Mouse (Mus musculus) liver, embryonic 13.5 days (tissue): ENCODE data around the gene Ide. TPM values are rescaled to one million over a fixed set of nuclear protein-coding genes. Genes with fewer than 3 reads are reported as not detected.

Experiments used
- ATAC-seq: fragments of 200-750 bp; cut with Nextera tagmentation; 2 replicates; pipeline ENCODE4 v1.8.0; 2017; ENCODE audit warnings: low read depth, mild to moderate bottlenecking, moderate number of reproducible peaks, moderate library complexity
- DNase-seq: peaks from one replicate; pipeline ENCODE4 v3.0.0; 2022
- H3K27ac ChIP-seq: fragments of 300-500 bp; sonication (generic); 2 replicates; pipeline ENCODE4 v1.5.1; 2015; ENCODE audit warnings: moderate library complexity, mild to moderate bottlenecking, inconsistent platforms
- H3K27me3 ChIP-seq: fragments of 300-500 bp; sonication (generic); 2 replicates; pipeline ENCODE4 v1.6.1; 2015; ENCODE audit warnings: mild to moderate bottlenecking, inconsistent platforms
- H3K36me3 ChIP-seq: fragments of 300-500 bp; sonication (generic); 2 replicates; pipeline ENCODE4 v1.6.1; 2015; ENCODE audit warnings: mild to moderate bottlenecking, inconsistent platforms
- H3K4me1 ChIP-seq: fragments of 300-500 bp; sonication (generic); replicated peaks from 2 replicates; pipeline ENCODE4 v1.6.1; 2015; ENCODE audit warnings: inconsistent platforms
- H3K4me2 ChIP-seq: fragments of 300-500 bp; sonication (generic); 2 replicates; pipeline ENCODE4 v1.6.1; 2015; ENCODE audit warnings: inconsistent platforms, mild to moderate bottlenecking, moderate library complexity
- H3K4me3 ChIP-seq: fragments of 300-500 bp; sonication (generic); replicated peaks from 2 replicates; pipeline ENCODE4 v1.5.1; 2015; ENCODE audit warnings: mild to moderate bottlenecking, inconsistent platforms
- H3K9ac ChIP-seq: fragments of 300-500 bp; sonication (generic); 2 replicates; pipeline ENCODE4 v1.6.1; 2015; ENCODE audit warnings: mild to moderate bottlenecking, inconsistent platforms
- H3K9me3 ChIP-seq: fragments of 300-500 bp; sonication (generic); replicated peaks from 2 replicates; pipeline ENCODE4 v1.6.1; 2016; ENCODE audit warnings: inconsistent platforms
- WGBS: fragments of 180-500 bp; shearing (Covaris S2); methylation state at CpG from one replicate; pipeline ENCODE4 v1.1.7; 2015; ENCODE audit not compliant: insufficient replicate concordance; 5-methylcytosine and 5-hydroxymethylcytosine counted together
- polyA plus RNA-seq: library from polyadenylated mRNA; unstranded; fragments of >200 nt; fragmentation: Nextera tagmentation; extraction: Ambion mirVana; gene quantifications from 2 replicates; pipeline ENCODE4 v1.2.1, GENCODE M21; 2015

Gene Ide
- polyA plus RNA-seq, 1 experiment from 2014 or later, result 31.1 TPM

DNA sequence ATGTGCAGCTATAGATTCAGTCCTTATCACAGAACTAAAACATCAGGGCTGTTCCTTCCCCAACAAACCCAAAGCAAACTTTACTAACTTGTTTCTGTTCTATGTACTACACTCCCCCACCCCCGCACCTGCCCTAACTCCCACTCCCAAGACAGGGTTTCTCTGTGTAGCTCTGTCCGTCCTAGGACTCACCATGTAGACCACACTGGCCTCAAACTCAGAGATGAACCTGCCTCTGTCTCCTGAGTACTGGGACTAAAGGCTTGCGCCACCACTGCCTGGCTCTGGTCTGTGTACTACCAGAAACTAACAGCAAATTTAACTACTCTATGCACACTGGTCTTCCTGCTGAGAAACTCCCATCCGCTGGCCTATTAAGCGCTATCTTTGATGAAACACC is 32.8 kb downstream of the Ide start:
- Histone ChIP-seq H3K27me3 (no peaks in the 10 kb centered on the region), H3K9ac (no peak overlapping the region), H3K27ac (no peak overlapping the region), H3K4me3 (no peak overlapping the region), H3K9me3 (no peaks in the 10 kb centered on the region), H3K4me1 (no peaks in the 10 kb centered on the region), H3K4me2 (no peak overlapping the region), H3K36me3 (peaks cover 39% of the 10 kb centered on the region)
- ATAC-seq (no peak), DNase-seq (no peak)
- WGBS, result 78% methylated on average over 5 of the region's 5 CpGs

DNA sequence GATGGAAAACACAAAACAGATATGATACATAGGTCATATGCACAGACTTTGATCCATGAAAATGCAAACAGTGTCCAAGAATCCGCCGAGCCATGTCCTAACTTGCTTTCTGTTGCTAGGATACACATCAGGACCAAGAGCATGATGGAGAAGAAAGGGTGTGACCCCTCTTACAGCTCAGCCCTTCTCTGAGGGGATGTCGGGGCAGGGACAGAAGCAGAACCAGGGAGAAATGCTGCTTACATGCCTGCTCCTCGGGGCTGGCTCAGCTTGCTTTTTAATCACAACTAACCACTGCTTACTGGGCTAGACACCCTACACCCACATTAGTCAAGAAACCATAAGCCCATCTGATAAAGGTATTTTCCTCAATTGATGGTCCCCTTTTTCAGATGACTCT is 33.6 kb downstream of the Ide start:
- no peaks in the 10 kb centered on the region for H3K9me3 ChIP-seq
- H3K27me3 ChIP-seq, result no peaks in the 10 kb centered on the region
- no peak overlapping the region for H3K4me2 ChIP-seq
- peaks cover 33% of the 10 kb centered on the region for H3K36me3 ChIP-seq
- no peak overlapping the region for H3K9ac ChIP-seq
- H3K4me1 ChIP-seq, result no peaks in the 10 kb centered on the region
- no peak overlapping the region for H3K4me3 ChIP-seq
- H3K27ac ChIP-seq, result no peak overlapping the region
- whole genome bisulfite sequencing, result 87% methylated on average over 4 of the region's 4 CpGs
- ATAC-seq (no peak), DNase-seq (no peak)

DNA sequence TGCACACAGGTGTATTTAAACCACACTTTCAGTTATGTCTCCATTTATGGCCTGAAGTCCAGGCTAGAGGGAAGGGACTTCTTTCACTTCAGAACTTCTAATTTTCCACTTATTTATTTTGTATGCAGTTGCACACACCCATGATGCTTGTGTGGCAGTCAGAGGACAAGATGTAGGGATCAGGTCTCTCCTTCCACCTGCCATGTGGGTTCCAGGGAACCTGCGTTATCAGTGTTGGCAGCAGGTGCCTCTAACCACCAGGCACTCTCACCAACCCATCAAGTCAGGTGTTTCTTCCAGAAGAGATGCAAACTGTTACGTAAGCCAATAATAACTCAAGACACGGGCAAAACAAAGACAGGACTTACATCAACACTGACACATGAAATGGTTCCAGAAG is 35.9 kb downstream of the Ide start:
- no peak for ATAC-seq
- 84% methylated on average over 3 of the region's 3 CpGs for WGBS
- no peak for DNase-seq

DNA sequence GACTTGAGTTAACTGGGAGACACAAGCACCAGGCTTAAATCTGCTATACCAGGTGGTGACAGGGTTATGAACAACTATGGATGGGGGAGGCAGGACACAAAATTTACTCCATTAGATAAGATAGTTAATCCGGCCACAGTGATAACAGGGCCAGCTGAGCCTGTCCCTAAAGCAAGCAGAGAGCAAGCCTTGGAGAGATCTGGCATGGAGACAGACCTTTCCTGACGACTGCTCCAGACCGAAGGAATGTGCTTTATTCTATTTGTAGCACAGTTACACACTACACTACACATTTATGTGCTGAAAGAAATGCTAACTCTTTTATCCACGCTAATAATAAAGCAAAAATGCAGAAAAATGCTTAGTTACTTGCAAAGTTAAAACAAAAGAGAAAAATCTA is 46.0 kb downstream of the Ide start:
- Histone ChIP-seq H3K4me1 (no peaks in the 10 kb centered on the region), H3K36me3 (peaks cover 18% of the 10 kb centered on the region), H3K4me2 (no peak overlapping the region), H3K9me3 (no peaks in the 10 kb centered on the region), H3K4me3 (no peak overlapping the region), H3K9ac (no peak overlapping the region), H3K27me3 (no peaks in the 10 kb centered on the region), H3K27ac (no peak overlapping the region)
- WGBS, result 68% methylated on average over 4 of the region's 4 CpGs
- DNase-seq (no peak), ATAC-seq (no peak)

More for the DNA sequence above, 35.9 kb downstream of the Ide start:
- Histone ChIP-seq H3K4me3 (no peak overlapping the region), H3K27me3 (no peaks in the 10 kb centered on the region), H3K9ac (no peak overlapping the region), H3K4me1 (no peaks in the 10 kb centered on the region), H3K27ac (no peak overlapping the region), H3K4me2 (no peak overlapping the region), H3K36me3 (peaks cover 25% of the 10 kb centered on the region), H3K9me3 (no peaks in the 10 kb centered on the region)

DNA sequence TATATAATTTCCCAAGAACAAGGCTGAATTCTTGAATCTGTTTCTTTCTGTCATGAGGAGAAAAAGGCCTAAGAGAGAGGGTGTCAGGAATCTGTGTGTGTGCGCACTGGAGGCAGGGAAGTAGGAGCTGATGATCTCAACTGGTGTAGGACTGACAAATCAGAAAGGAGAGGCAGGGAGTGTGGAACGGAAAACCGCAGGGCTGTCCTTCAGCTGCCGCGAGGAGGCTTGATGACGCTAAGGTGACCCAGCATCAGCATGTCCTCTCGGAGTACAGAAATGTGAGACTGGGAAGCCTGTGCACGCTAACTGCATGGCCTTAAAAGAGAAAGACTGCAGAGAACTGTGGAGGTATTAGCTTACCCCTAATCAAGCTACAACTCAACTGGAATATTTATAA is 46.7 kb downstream of the Ide start:
- H3K27ac ChIP-seq, result no peak overlapping the region
- H3K9me3 ChIP-seq, result no peaks in the 10 kb centered on the region
- ATAC-seq (no peak), DNase-seq (no peak)
- no peaks in the 10 kb centered on the region for H3K27me3 ChIP-seq
- peaks cover 13% of the 10 kb centered on the region for H3K36me3 ChIP-seq
- no peaks in the 10 kb centered on the region for H3K4me1 ChIP-seq
- H3K9ac ChIP-seq, result no peak overlapping the region
- no peak overlapping the region for H3K4me3 ChIP-seq
- no peak overlapping the region for H3K4me2 ChIP-seq
- WGBS, result 75% methylated on average over 8 of the region's 8 CpGs

DNA sequence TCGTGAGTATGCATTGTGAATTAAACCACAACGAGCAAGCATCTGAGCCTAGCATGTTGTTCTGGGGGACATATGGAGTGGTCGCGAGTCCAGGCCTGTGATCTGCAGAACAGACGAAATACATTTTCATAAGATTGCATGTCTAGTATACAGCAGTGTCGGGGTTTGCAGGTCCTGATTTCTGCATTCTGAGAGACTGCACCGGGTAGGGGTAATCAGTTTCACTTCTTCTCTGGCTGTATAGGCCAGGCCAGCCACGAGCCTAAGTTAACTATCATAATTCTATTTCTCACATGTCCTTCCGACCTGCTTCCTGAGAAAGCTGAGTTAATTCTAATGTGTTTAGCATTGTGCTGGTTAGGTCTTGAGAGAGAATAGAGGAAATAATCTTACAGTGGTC is 52.9 kb downstream of the Ide start:
- no peak overlapping the region for H3K9ac ChIP-seq
- ATAC-seq, result no peak
- H3K4me3 ChIP-seq, result no peak overlapping the region
- H3K4me1 ChIP-seq, result no peaks in the 10 kb centered on the region
- H3K27me3 ChIP-seq, result no peaks in the 10 kb centered on the region
- no peaks in the 10 kb centered on the region for H3K9me3 ChIP-seq
- 82% methylated on average over 9 of the region's 9 CpGs for WGBS
- no peak overlapping the region for H3K4me2 ChIP-seq
- DNase-seq, result no peak
- H3K27ac ChIP-seq, result no peak overlapping the region
- peaks cover 57% of the 10 kb centered on the region for H3K36me3 ChIP-seq

DNA sequence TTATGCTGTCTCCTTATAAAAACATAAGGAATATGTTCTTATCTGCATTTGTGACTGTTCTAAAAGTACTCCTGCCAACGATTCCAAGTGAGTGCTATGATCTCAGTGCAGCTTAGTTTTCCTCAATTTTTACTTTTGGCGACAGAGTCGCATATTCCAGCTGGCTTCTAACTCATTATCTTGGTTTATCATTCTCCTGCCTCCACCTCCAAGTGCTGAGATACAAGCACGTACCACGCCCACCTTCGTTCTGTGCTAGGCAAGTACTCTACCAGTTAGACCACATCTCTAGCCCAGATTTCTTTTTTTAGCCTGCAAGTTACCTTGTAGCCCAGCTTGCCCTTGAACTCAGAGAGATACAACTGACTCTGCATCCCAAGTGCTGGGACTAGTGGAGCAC is 54.5 kb downstream of the Ide start:
- 62% methylated on average over 6 of the region's 6 CpGs for WGBS
- Histone ChIP-seq H3K9ac (no peak overlapping the region), H3K27me3 (no peaks in the 10 kb centered on the region), H3K27ac (no peak overlapping the region), H3K4me3 (no peak overlapping the region), H3K36me3 (peaks cover 73% of the 10 kb centered on the region), H3K9me3 (no peaks in the 10 kb centered on the region), H3K4me1 (no peaks in the 10 kb centered on the region), H3K4me2 (no peak overlapping the region)
- ATAC-seq (no peak), DNase-seq (no peak)

DNA sequence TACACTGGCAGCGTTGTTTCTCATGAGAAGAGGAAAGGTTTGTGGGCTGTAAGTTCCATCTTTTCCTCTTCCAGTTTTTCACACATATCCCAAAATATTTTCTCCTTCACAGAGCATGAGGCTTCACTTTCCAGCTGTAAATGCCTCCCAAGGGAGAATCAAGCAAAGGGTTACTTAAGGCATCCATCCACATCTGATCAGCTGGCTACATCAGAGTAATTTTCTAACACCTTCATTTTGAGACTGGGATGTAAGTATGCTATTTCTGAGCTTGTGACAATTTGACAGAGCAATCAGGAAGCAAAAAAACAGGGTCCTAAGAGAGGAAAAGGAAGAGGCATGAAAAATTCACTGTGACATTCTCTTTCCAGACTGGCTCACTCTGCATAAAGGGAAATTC is 55.9 kb downstream of the Ide start:
- Histone ChIP-seq H3K27ac (no peak overlapping the region), H3K4me3 (no peak overlapping the region), H3K9me3 (no peaks in the 10 kb centered on the region), H3K27me3 (no peaks in the 10 kb centered on the region), H3K4me1 (no peaks in the 10 kb centered on the region), H3K36me3 (peaks cover 80% of the 10 kb centered on the region), H3K4me2 (no peak overlapping the region), H3K9ac (no peak overlapping the region)
- 93% methylated on average over 1 of the region's 1 CpGs for WGBS
- ATAC-seq (no peak), DNase-seq (no peak)

DNA sequence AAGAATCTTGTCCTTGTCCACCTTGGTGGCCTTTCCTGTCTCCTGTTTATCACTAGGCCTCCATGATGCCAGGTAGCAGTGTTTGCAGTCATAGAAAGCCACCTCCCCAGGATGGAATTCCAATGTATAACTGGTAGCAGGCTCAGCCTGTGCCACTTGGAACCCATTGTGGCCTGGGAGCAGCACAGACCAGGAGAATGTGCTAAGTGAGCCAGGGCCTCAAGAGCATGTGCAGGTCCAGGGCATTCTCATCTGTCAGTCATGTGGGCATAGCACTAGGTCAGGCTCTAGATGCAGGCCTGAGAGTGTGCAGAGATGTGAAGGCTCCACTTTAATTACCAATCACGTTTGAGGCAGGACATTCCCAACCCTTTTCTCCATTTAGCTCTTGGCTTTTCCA is 58.5 kb downstream of the Ide start:
- Histone ChIP-seq H3K27me3 (no peaks in the 10 kb centered on the region), H3K36me3 (peaks cover 83% of the 10 kb centered on the region), H3K27ac (no peak overlapping the region), H3K4me1 (no peaks in the 10 kb centered on the region), H3K4me2 (no peak overlapping the region), H3K4me3 (no peak overlapping the region), H3K9me3 (no peaks in the 10 kb centered on the region), H3K9ac (no peak overlapping the region)
- WGBS, result 79% methylated on average over 1 of the region's 1 CpGs
- DNase-seq (no peak), ATAC-seq (no peak)

DNA sequence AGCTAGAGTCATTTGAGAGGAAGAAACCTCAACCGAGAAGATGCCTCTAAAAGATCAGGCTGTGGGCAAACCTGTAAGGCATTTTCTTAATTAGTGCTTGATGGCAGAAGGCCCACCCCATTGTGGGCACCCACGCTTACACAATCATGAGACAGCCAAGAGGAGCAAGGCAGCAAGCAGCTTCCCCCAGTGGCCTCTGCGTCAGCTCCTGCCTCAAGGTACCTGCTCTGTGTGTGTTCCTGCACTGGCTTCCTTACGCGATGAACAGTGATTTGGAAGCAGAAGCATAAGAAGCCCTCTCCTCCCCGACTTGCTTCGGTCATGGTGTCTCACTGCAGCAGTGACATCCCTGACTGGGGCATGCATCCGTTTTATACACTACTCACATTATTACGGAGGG is 62.1 kb downstream of the Ide start:
- no peak overlapping the region for H3K4me3 ChIP-seq
- no peak overlapping the region for H3K4me2 ChIP-seq
- H3K9ac ChIP-seq, result no peak overlapping the region
- DNase-seq, result no peak
- H3K4me1 ChIP-seq, result no peaks in the 10 kb centered on the region
- WGBS, result 85% methylated on average over 9 of the region's 9 CpGs
- H3K27ac ChIP-seq, result no peak overlapping the region
- H3K9me3 ChIP-seq, result no peaks in the 10 kb centered on the region
- peaks cover 62% of the 10 kb centered on the region for H3K36me3 ChIP-seq
- H3K27me3 ChIP-seq, result no peaks in the 10 kb centered on the region
- ATAC-seq, result no peak

DNA sequence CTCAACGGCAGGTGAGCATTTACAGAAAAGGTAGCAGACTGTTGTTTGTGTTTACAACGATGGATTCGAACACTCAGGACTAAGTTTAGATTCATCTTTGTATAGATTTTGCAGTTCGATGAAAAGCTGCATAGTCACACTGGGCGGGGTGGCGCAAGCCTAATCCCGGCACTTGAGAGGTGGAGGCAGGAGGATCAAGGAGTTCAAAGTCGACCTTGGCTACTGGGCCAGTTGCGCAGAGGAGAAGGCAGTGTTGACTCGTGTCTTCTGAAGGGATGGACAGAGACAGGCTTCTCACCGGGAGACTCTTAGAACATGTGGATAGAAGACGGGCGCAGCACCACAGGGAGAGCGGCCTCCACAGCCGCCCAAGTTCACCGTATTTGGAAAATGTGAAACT is 68.5 kb downstream of the Ide start:
- H3K9me3 ChIP-seq, result no peaks in the 10 kb centered on the region
- no peak overlapping the region for H3K4me3 ChIP-seq
- DNase-seq (no peak), ATAC-seq (no peak)
- no peaks in the 10 kb centered on the region for H3K27me3 ChIP-seq
- peaks cover 11% of the 10 kb centered on the region for H3K4me1 ChIP-seq
- H3K9ac ChIP-seq, result no peak overlapping the region
- H3K27ac ChIP-seq, result no peak overlapping the region
- H3K36me3 ChIP-seq, result peaks cover 23% of the 10 kb centered on the region
- H3K4me2 ChIP-seq, result no peak overlapping the region
- WGBS, result 86% methylated on average over 16 of the region's 16 CpGs

DNA sequence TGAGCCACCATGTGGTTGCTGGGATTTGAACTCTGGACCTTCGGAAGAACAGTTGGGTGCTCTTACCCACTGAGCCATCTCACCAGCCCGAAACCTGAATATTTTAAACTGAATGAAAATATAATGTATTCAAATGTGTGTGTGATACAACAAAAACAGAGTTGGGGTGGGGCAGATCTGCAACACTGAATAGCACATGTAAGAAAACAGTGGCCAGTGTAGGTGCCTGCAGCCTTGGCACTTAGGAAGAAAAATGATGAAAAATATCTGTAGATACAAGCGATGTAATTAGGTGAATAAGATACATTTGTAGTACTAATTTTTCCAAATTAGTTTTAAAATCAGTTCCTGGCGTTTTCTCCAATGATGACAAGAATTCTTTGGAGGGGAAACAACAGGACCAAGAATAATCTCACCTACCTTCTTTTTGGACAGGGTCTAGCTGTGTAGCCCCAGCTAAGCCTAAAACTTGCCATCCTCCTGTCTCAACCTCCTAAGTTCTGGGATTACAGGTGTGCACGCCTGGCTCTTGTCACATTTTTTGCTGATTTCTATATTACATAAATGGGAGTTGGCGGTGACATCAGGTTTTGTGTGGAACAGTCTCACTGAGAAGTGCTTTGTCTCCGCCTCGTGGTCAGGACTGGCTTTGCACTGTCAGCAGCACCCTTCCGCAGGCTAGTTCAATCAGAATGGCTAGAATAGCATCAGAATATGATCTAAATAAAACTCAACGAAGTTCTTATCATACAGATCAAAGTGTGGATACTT is 72.1 kb downstream of the Ide start:
- H3K4me2 ChIP-seq, result no peak overlapping the region
- DNase-seq, result peak; percentile 69
- no peaks in the 10 kb centered on the region; the same call in 1 of the 2 replicates for H3K27me3 ChIP-seq
- peaks cover 20% of the 10 kb centered on the region for H3K4me1 ChIP-seq
- WGBS, result 27% methylated on average over 10 of the region's 10 CpGs
- H3K27ac ChIP-seq, result no peak overlapping the region
- no peak overlapping the region for H3K9ac ChIP-seq
- H3K9me3 ChIP-seq, result no peaks in the 10 kb centered on the region
- H3K36me3 ChIP-seq, result peaks cover 22% of the 10 kb centered on the region
- no peak overlapping the region for H3K4me3 ChIP-seq
- peak; percentile 68 for ATAC-seq
